Mouse (Mus musculus): ENCODE results near the gene Zfp566.
"Not testable (repeated sequence)": the region's sequence is repeated elsewhere in the genome, so short reads cannot be mapped to it uniquely, and the experiment has no call there.

Gene Zfp566

DNA sequence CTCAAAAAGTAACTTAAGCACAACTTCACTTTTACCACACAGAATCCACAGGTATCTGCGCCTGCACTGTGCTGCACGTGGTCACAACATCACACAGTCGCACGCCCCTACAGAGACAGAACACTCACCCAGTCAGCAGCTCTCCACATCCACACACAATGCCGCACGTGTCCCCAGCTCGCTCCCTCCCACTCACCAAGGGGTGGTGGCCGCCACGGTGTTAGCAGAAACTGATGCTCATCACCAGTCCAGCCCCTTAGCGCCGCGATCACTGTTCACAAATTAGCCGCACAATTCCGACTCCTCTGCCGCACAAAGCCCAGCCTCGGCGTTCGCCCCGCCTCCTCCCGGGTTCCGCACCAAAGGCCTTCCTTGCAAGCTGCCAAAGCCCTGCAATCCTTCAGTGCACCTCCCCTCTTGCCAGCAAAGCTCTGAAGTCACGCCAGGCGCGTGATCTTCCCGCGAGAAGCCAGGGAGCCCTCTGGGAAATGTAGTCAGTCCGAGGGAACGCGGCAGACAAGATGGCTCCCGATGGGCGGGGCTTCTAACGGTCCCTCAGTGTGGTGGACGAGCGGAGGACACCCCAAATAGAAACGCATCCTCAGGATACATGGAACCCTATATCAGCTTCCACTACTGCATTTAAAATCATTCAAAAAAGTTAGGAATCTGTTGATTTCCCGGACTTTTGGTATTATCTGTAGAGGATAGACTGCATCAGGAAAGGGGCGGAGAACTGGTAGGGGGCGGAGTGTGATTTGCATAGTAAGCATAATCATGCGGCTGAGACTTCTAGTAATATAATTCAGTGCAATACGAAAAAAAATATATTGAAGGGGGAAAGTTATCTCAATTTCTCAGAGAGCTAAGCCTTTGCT is at the start of gene Zfp566, which contains the start of gene Gm26920:
TSS of gene Zfp566 (minus strand) at position 436 of the 878 bp plus-strand sequence.
TSS of gene Gm26920 (minus strand) at position 319 of the 878 bp plus-strand sequence.
- DNase-seq (ENCODE audit: low spot score) = peak; percentile 99

DNA sequence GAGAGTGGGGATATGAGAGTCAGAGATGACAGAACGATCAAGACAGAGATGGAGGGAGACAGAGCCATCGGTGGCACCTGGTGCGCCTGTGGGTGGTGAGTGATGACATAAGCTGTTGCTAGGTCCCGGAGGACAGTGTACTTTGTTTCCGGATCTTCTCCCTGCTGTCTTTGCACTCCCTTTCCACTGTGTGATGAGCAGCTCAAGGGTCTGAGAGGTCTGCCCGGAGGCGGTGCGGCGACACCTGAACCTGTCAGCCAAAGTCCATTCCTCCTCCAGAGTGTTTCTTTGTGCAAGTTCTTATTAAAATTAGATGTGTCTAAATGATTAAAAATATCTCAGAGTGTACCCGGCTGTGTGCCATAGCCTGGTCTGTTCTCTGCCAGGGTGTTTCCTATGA is 46.5 kb upstream of the Zfp566 start:
- DNase-seq (ENCODE audit: low spot score) = no peak

DNA sequence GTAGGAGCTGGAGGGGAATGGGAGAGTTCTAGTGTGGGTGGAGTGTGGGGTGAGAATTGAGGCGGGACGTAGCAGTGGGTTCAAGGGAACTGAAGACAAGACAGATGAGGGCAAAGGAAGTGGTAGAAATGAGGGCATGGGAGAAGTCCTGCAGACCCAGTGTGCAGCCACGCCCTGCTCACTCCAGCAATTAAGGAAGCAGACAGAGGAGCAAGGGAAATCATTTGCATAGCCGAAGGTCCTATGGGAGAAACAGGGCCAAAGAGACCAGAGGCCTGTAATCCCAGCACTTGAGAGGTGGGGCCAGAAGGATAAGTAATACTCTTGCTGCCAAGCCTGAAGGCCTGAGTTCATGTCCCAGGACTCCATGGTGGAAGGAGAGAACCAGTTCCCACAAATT is 42.1 kb upstream of the Zfp566 start:
- DNase-seq (ENCODE audit: low spot score) = no peak

- DNase-seq (ENCODE audit: low spot score) = no peak
Measured at GRCm38 (mm10) chr7:30129900-30130299, 39.6 kb upstream of the Zfp566 start.

DNA sequence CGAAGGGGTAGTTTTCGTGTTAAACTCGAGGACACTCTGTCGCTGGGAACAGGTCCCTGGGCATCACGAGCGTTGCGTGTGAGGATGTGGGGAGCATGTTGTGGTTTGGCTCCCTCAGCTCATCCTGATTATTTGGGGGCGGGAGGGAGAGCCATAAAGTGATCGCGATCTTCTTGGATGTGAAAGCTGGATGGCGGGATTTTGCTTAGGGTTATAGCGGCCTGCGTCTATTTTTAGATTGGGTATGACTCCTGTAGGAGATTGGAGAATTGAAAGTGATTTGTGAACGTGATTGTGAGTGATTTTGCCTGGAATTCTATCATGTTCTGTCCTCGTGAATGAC is 31.8 kb upstream of the Zfp566 start:
- DNase-seq (ENCODE audit: low spot score) = peak; percentile 22

DNA sequence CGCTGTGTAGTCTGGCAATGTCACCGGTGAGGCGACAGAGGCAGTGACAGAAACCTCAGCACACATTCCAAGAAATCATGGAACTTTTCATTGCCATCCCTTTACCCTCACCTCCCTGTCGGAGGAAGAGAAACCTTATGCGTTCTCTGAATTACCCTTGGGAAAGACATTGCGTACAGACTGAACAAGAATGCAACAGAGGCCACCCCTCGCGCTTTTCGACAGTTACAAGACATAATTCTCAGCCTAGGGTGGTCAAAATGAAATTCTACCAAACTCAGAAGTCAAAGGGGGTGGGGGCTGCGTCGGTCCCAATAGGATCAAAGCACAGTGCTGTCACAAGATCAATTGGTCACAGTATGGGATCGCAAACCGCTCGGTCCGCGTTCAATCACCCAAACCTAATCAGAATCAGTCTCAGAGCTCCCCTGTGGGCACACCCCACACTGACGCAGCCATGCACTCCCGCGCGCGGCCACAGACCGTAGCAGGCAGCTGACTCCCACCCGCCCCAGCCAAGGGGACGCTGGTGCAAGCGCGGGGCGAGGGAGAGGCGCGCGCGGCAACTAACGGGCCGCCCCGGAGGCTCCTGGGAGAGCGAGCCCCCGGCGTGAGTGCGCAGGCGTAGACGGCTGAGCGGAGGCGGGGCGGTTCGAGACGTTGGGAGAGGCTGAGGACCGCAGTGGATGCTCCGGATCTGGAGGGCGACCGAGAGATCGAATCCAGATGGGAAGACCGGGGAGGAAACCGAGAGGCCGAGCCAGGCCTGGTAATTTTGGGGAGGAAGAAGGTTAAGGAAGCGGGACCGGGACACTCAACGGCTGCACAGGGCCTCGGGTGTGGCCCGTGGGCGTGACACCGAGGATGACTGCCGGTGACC is 31.2 kb upstream of the Zfp566 start, which contains the start of gene Zfp382:
TSS of gene Zfp382 (plus strand) at position 635 of the 880 bp plus-strand sequence.
- peak; percentile 96 for DNase-seq (ENCODE audit: low spot score)

DNA sequence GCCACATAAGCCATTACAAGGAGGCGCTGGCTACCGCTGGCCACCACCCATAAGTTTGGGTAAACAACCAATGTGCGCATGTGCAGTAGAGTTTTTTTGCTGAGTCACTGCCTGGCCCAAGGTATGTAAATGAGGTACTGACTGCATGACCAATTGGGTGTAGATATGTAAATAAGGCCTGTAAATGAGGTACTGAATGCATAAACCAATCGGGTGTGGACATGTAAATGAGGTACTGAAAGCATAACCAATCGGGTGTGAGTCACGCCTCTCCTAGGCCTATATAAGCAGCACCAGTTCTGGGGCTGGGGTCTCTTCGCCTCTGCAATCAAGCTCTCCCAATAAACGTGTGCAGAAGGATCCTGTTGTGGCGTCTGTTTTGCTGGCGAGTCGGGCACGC is 27.6 kb upstream of the Zfp566 start:
- DNase-seq (ENCODE audit: low spot score) = not testable (repeated sequence)

DNA sequence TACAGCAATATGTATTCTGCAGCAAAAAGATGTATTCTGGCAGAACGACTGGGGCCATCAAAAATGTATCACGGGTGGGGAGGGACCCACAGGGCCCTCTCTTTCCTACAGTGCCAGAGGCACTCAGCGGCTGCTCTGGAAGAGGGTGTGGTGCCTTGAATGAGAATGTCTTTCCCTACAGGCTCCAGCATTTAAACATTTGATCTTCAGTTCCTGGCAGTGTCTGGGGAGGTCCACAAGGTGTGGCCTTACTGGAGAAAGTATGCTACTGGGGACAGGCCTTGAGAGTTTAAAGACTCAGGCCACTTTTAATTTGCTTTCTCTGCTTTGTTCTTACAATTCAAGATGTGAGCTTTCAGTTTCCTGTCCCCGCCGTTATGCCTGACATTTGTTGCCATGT is 25.7 kb upstream of the Zfp566 start:
- no peak for DNase-seq (ENCODE audit: low spot score)

- no peak for DNase-seq (ENCODE audit: low spot score)
Measured at GRCm38 (mm10) chr7:30099297-30099696, 9.0 kb upstream of the Zfp566 start.

DNA sequence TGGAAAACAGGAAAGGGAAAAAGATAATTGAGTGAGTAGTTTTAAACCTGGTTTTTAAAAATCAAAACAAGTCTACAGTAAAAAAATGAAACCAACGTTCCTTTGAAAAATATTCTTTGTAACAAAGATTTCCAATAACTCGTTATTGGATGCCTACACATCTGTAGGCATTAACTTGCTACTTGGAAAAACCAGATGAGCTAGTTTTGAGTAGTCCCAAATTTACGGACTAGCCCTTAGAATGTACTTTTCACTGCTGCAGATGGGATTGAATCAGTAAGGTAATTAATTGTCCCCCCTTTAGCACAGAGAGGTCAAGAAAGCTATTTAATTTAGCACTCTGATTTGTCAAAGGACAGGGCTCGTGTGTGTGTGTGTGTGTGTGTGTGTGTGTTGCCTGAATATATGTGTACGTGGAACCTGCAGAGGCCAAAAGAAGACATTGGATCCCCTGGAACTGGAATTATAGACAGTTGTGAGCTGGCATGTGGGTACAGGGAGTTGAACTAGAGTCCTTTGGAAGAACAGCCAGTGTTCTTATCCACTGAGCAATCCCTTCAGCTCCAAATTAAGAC is 5.3 kb upstream of the Zfp566 start:
- DNase-seq (ENCODE audit: low spot score) = peak; percentile 24

GRCm38 (mm10) chr7:30094646-30095429 is 4.5 kb upstream of the Zfp566 start, which contains the start of gene Zfp260:
Gene Zfp260 (plus strand): TSS chr7:30094777.
- peak; percentile 98 for DNase-seq (ENCODE audit: low spot score)

DNA sequence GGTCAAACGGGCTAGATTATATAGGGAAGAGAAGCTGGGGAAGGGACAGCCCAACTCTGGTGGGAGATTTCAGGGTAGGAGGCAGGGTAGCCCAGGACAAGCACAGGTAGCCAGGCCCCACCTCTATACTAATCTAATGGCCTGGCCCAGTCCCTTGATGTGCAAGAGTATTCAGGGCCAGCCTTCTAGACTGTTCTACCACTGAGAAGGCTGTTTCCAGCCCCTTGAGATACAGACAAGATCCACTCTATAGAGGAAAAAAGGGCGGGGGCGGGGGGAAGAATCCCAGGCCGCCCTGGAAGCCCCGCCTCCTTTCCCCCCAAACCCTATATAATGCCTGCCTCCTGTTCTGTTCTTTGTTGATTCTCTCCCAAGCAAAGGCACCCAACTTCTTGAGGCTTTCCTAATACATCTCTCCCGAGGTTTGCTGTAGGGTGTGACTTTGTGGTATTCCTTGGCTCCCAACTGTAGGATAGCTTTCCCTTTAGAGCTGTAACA is 3.6 kb upstream of the Zfp566 start:
- DNase-seq (ENCODE audit: low spot score) = no peak

DNA sequence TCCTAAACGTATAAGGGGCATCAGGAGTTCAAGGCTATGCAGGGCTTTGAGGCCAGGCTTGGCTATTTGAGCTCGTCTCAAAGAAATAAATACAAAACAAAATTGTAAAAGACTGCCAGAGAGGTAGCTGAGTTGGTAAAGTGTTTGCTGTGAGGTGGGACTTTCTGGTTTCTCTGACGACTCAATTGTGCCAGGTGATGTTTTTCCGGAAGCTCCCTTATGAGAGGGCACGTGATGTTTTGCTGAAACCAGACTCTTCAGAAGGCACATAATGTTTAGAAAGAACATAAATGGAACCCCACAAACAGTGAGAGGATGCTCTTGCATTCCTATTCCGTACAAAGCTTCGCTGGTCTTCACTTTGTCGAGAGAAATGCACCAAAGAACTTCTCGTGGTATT is 2.3 kb upstream of the Zfp566 start:
- DNase-seq (ENCODE audit: low spot score) = no peak

DNA sequence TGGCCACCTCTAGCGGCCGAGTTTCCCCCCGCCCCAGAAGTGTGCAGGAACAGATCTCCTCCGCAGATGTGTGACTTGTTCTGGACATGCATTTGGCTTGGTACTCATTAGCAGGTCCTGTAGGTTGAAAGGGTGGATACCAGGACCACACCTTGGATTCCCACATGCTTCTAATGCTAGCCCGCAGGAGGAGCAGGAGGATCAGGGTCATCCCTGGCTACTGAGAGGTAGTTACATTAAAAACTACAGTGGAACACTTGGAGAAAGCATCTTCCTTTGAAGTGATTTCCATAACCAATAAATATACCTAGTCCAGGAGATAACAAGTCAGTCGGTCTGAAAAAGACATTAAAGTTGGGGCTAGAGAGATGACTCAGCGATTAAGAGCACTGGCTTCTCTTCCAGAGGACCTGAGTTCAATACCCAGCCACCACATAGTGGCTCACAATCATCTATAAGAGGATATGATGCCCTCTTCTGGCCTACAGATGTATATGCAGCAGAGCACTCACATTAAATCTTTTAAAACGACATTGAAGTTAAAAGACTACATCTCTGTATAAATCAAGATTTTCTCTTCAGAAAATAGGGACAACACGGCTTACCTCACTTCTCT is 751 bp upstream of the Zfp566 start:
- DNase-seq (ENCODE audit: low spot score) = peak; percentile 73

- DNase-seq (ENCODE audit: low spot score) = no peak
Measured at GRCm38 (mm10) chr7:30089405-30089804, 922 bp downstream of the Zfp566 start.

GRCm38 (mm10) chr7:30086524-30086923 is 3.8 kb downstream of the Zfp566 start:
- DNase-seq (ENCODE audit: low spot score) = no peak

DNA sequence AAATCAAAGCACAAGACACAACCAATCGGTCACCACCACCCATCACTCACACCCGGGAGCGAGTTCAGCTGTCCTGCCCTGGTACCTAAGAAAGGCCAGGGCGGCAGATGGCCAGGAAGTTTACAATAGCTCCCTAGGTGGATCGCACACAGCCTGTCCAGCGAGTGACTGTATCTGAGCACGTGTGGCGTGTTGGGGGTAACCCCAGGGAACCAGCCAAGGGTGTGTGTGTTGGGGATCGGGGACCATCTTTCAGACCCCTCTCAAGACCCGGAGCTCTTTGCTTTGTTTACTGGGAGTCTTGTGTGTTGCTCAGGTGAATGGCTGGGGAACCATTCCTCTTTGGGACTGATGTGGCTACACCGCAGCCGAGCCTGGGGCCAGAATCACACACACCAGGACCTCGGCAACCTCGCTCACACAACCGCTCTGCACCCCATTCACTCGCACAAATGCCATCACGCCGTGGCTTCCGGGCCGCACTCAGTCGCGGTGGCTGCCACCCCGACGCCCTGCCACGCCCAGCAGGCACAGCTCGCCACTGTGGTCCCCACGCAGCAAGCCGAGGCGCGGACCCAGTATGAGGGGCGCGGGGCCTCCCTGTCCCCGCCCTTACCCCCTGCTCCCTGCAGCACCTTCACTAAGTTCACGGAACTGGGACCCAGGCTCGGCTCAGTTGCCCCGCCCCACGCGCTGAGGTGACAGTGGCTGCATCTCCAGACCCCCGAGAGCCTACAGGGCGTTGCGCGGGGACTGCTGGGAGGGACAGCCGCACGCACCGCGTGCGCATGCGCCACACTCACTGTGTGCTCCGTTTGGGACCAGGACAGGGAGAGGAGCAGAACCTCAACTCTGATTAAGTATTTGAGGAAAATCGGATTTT is 17.9 kb downstream of the Zfp566 start, which contains the start of gene Zfp82:
TSS of gene Zfp82 (minus strand) at position 755 of the 883 bp plus-strand sequence.
- DNase-seq (ENCODE audit: low spot score) = peak; percentile 96

DNA sequence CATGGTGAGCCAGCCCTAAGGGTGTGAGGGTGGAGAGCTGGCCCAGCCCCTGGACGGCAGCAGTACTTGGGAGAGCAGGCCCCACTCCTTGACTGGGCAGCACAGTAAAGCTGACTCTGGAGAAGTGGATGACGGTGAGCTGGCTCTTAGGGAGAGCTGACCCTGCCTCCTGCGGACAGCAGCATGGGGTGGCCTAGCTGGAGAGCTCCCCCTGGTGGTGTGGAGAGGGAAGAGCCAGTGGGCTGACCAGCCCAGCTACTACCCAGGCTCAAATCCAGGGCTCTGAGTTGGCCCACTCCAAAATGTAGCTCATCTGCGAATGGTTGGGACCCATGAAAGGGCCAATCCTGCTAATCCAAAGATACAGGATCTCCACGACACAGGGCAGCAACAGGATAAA is 25.7 kb downstream of the Zfp566 start:
- no peak for DNase-seq (ENCODE audit: low spot score)

DNA sequence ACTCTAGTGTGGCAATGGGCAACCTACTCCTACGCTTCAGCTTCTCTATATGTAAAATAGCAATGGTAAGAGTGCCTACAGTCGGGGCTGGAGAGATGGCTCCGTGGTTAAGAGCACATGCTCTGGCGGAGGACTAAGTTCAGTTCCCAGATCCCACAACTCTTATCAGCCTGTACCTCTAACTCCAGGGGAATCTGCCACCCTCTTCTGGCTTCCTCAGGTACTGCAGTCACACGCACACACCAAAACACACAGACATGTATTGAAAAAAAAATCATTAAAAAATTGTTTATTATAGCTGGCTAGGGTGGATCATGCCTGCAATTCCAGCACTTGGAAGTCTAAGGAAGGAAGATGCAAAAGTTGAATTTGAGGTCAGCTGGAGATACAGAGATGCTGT is 27.8 kb downstream of the Zfp566 start:
- no peak for DNase-seq (ENCODE audit: low spot score)

DNA sequence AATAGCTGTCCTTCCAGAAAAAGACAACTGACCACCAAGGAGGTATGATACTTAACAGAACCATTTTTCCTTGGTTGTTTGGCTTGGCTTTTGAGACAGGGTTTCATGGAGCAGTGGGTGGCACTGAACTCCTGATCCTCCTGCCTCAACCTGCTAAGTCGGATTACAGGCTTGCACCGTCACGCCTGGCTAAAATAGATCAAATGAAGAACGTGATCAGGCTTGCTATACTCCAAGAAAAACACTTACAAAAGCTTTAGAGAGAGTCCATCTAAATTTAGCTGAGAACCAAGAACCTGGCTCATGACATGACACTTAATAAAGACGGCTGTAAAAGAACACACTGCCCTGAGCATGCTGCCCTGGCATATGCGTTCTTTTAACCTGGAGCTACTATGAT is 30.0 kb downstream of the Zfp566 start:
- DNase-seq (ENCODE audit: low spot score) = no peak
